Mouse (Mus musculus) MEL (cell line): Measurements from ENCODE around the gene Mapkap1. TPM values are rescaled to one million over a fixed set of nuclear protein-coding genes. Genes with fewer than 3 reads are reported as not detected.

Source experiments
- DNase-seq: peaks from one replicate; pipeline ENCODE4 v3.0.0; 2011; ENCODE audit warnings: low read depth, low spot score
- H3K27ac ChIP-seq: 2 replicates; pipeline ENCODE4 v1.5.1; 2012; ENCODE audit warnings: low read depth, mild to moderate bottlenecking, control low read depth, low read length, moderate library complexity; ENCODE audit not compliant: control insufficient read depth
- H3K27me3 ChIP-seq, 2 experiments: fragments of 150-350 bp in 1 of 2; sonication (generic) in 1 of 2; 2 replicates each; pipeline ENCODE4 v1.6.1; 2012; ENCODE audit warnings: low read length in 2 of 2, mild to moderate bottlenecking in 2 of 2, improper control_type of control experiment in 1 of 2, moderate library complexity in 1 of 2; ENCODE audit not compliant: insufficient read depth in 2 of 2, control insufficient read depth in 1 of 2
- H3K36me3 ChIP-seq, 2 experiments: 2 replicates each; pipeline ENCODE4 v1.6.1; 2012 to 2014; ENCODE audit warnings: low read length in 2 of 2, improper control_type of control experiment in 1 of 2, inconsistent platforms in 1 of 2, mild to moderate bottlenecking in 1 of 2; ENCODE audit not compliant: insufficient read depth in 2 of 2, control insufficient read depth in 1 of 2
- H3K4me1 ChIP-seq, 2 experiments: fragments of 150-350 bp in 1 of 2; sonication (generic) in 1 of 2; 2 replicates each; pipeline ENCODE4 v1.6.1; 2012; ENCODE audit warnings: low read length in 2 of 2, improper control_type of control experiment in 1 of 2, mild to moderate bottlenecking in 1 of 2; ENCODE audit not compliant: insufficient read depth in 2 of 2, control insufficient read depth in 1 of 2
- H3K4me3 ChIP-seq, 2 experiments: fragments of 150-350 bp in 1 of 2; sonication (generic) in 1 of 2; 2 replicates each; pipeline ENCODE4 v1.5.1; 2012; ENCODE audit warnings: low read depth in 2 of 2, low read length in 2 of 2, mild to moderate bottlenecking in 2 of 2, moderate library complexity in 2 of 2, control low read depth in 1 of 2, improper control_type of control experiment in 1 of 2; ENCODE audit not compliant: control insufficient read depth in 1 of 2, insufficient read depth in 1 of 2
- H3K79me2 ChIP-seq: 2 replicates; pipeline ENCODE4 v1.6.1; 2012; ENCODE audit warnings: mild to moderate bottlenecking, low read length, moderate library complexity; ENCODE audit not compliant: control insufficient read depth, poor library complexity, insufficient read depth
- H3K9ac ChIP-seq: 2 replicates; pipeline ENCODE4 v1.6.1; 2012; ENCODE audit warnings: low read depth, mild to moderate bottlenecking, control low read depth, low read length, moderate library complexity; ENCODE audit not compliant: control insufficient read depth, poor library complexity, severe bottlenecking
- H3K9me3 ChIP-seq: fragments of 150-350 bp; sonication (generic); replicated peaks from 2 replicates; pipeline ENCODE4 v1.6.1; 2012; ENCODE audit warnings: mild to moderate bottlenecking, low read length, improper control_type of control experiment, moderate library complexity; ENCODE audit not compliant: insufficient read depth
- BHLHE40 ChIP-seq: IDR thresholded peaks from 2 replicates; pipeline ENCODE4 v1.6.1; 2012; ENCODE audit warnings: low read depth, mild to moderate bottlenecking, inconsistent platforms, low read length, improper control_type of control experiment, borderline replicate concordance
- CHD1 ChIP-seq: IDR thresholded peaks from 2 replicates; pipeline ENCODE4 v1.6.1; 2012; ENCODE audit warnings: low read depth, mild to moderate bottlenecking, inconsistent platforms, low read length, improper control_type of control experiment
- CHD2 ChIP-seq: IDR thresholded peaks from 2 replicates; pipeline ENCODE4 v1.6.1; 2011; ENCODE audit warnings: low read length, improper control_type of control experiment
- CTCF ChIP-seq, 3 experiments: IDR thresholded peaks in 2 of 3; conservative IDR thresholded peaks in 1 of 3; 2 replicates each; pipeline ENCODE4 v1.5.1; 2011 to 2012; ENCODE audit warnings: low read length in 3 of 3, low read depth in 2 of 3, mild to moderate bottlenecking in 2 of 3, improper control_type of control experiment in 1 of 3, inconsistent platforms in 1 of 3, mixed read lengths in 1 of 3, moderate library complexity in 1 of 3; ENCODE audit not compliant: control insufficient read depth in 1 of 3, insufficient read depth in 1 of 3, poor library complexity in 1 of 3, severe bottlenecking in 1 of 3
- E2F4 ChIP-seq: IDR thresholded peaks from 2 replicates; pipeline ENCODE4 v1.6.1; 2011; ENCODE audit warnings: low read depth, low read length, improper control_type of control experiment, borderline replicate concordance
- ELF1 ChIP-seq: IDR thresholded peaks from 2 replicates; pipeline ENCODE4 v1.6.1; 2014; ENCODE audit warnings: low read depth, mild to moderate bottlenecking, inconsistent platforms, low read length, improper control_type of control experiment, moderate library complexity
- EP300 ChIP-seq, 2 experiments: IDR thresholded peaks; 2 replicates each; pipeline ENCODE4 v1.6.1; 2011; ENCODE audit warnings: improper control_type of control experiment in 2 of 2, low read length in 2 of 2, low read depth in 1 of 2, mild to moderate bottlenecking in 1 of 2
- GABPA ChIP-seq: IDR thresholded peaks from 2 replicates; pipeline ENCODE4 v1.6.1; 2012; ENCODE audit warnings: low read depth, mild to moderate bottlenecking, inconsistent platforms, low read length, improper control_type of control experiment, moderate library complexity
- HCFC1 ChIP-seq: IDR thresholded peaks from 2 replicates; pipeline ENCODE4 v1.6.1; 2012; ENCODE audit warnings: low read depth, mild to moderate bottlenecking, inconsistent platforms, low read length, improper control_type of control experiment, moderate library complexity
- KAT2A ChIP-seq: conservative IDR thresholded peaks from 2 replicates; pipeline ENCODE4 v1.6.1; 2012; ENCODE audit warnings: low read depth, low read length, improper control_type of control experiment, inconsistent platforms
- MAFK ChIP-seq: IDR thresholded peaks from 2 replicates; pipeline ENCODE4 v1.6.1; 2011; ENCODE audit warnings: low read depth, mild to moderate bottlenecking, low read length, improper control_type of control experiment, borderline replicate concordance
- MAX ChIP-seq: IDR thresholded peaks from 2 replicates; pipeline ENCODE4 v1.6.1; 2011; ENCODE audit warnings: low read length, improper control_type of control experiment
- MAZ ChIP-seq: IDR thresholded peaks from 2 replicates; pipeline ENCODE4 v1.6.1; 2012; ENCODE audit warnings: low read depth, mild to moderate bottlenecking, inconsistent platforms, low read length, improper control_type of control experiment
- MEF2A ChIP-seq: IDR thresholded peaks from 2 replicates; pipeline ENCODE4 v1.6.1; 2014; ENCODE audit warnings: low read depth, mild to moderate bottlenecking, inconsistent platforms, low read length, improper control_type of control experiment; ENCODE audit not compliant: poor library complexity, insufficient replicate concordance, severe bottlenecking; ENCODE audit errors: extremely low read depth
- MXI1 ChIP-seq: IDR thresholded peaks from 2 replicates; pipeline ENCODE4 v1.6.1; 2011; ENCODE audit warnings: mild to moderate bottlenecking, low read depth, low read length, improper control_type of control experiment
- MYB ChIP-seq: IDR thresholded peaks from 2 replicates; pipeline ENCODE4 v1.6.1; 2011; ENCODE audit warnings: mild to moderate bottlenecking, low read depth, low read length, improper control_type of control experiment
- NELFE ChIP-seq: IDR thresholded peaks from 2 replicates; pipeline ENCODE4 v1.6.1; 2011; ENCODE audit warnings: low read depth, low read length, improper control_type of control experiment
- NRF1 ChIP-seq: IDR thresholded peaks from 2 replicates; pipeline ENCODE4 v1.6.1; 2014; ENCODE audit warnings: low read depth, mild to moderate bottlenecking, inconsistent platforms, low read length, improper control_type of control experiment, moderate library complexity; ENCODE audit not compliant: poor library complexity, insufficient read depth, severe bottlenecking
- POLR2A ChIP-seq, 2 experiments: IDR thresholded peaks; 2 replicates each; pipeline ENCODE4 v1.6.1; 2011 to 2012; ENCODE audit warnings: low read length in 2 of 2, mild to moderate bottlenecking in 2 of 2, control low read depth in 1 of 2, improper control_type of control experiment in 1 of 2, low read depth in 1 of 2, moderate library complexity in 1 of 2; ENCODE audit not compliant: control insufficient read depth in 1 of 2, insufficient read depth in 1 of 2, poor library complexity in 1 of 2
- RAD21 ChIP-seq: IDR thresholded peaks from 2 replicates; pipeline ENCODE4 v1.6.1; 2011; ENCODE audit warnings: mild to moderate bottlenecking, low read depth, low read length, improper control_type of control experiment
- SIN3A ChIP-seq: IDR thresholded peaks from 2 replicates; pipeline ENCODE4 v1.6.1; 2012; ENCODE audit warnings: low read length, improper control_type of control experiment, inconsistent platforms
- SMC3 ChIP-seq: IDR thresholded peaks from 2 replicates; pipeline ENCODE4 v1.6.1; 2011; ENCODE audit warnings: low read depth, low read length, improper control_type of control experiment
- TAL1 ChIP-seq: IDR thresholded peaks from 2 replicates; pipeline ENCODE4 v1.6.1; 2012; ENCODE audit warnings: mild to moderate bottlenecking, inconsistent platforms, low read length, moderate library complexity, mixed read lengths
- TCF12 ChIP-seq: IDR thresholded peaks from 2 replicates; pipeline ENCODE4 v1.6.1; 2014; ENCODE audit warnings: low read depth, mild to moderate bottlenecking, inconsistent platforms, low read length, improper control_type of control experiment, moderate library complexity
- UBTF ChIP-seq: IDR thresholded peaks from 2 replicates; pipeline ENCODE4 v1.6.1; 2012; ENCODE audit warnings: low read depth, mild to moderate bottlenecking, inconsistent platforms, low read length, improper control_type of control experiment, moderate library complexity, borderline replicate concordance; ENCODE audit not compliant: insufficient read depth
- USF1 ChIP-seq: IDR thresholded peaks from 2 replicates; pipeline ENCODE4 v1.6.1; 2014; ENCODE audit warnings: low read depth, mild to moderate bottlenecking, inconsistent platforms, low read length, improper control_type of control experiment, moderate library complexity
- ZMIZ1 ChIP-seq: IDR thresholded peaks from 2 replicates; pipeline ENCODE4 v1.6.1; 2012; ENCODE audit warnings: low read depth, mild to moderate bottlenecking, inconsistent platforms, low read length, improper control_type of control experiment, moderate library complexity
- ZNF384 ChIP-seq: IDR thresholded peaks from 2 replicates; pipeline ENCODE4 v1.6.1; 2012; ENCODE audit warnings: low read depth, mild to moderate bottlenecking, inconsistent platforms, low read length, improper control_type of control experiment
- polyA plus RNA-seq, 2 experiments: library from polyadenylated mRNA; stranded (reverse) in 1 of 2; unstranded in 1 of 2; fragments of >175 nt in 1 of 2; fragments of >200 nt in 1 of 2; gene quantifications; 2 replicates each; pipeline versions ENCODE4 v1.2.1 to v1.2.4; 2012; ENCODE audit warnings: low replicate concordance in 2 of 2, low read depth in 1 of 2; ENCODE audit not compliant: insufficient read length in 2 of 2, insufficient read depth in 1 of 2, missing spikeins in 1 of 2
- total RNA-seq: library from RNA; depleted of rRNA; stranded (reverse); fragments of 300-350 nt; gene quantifications from 2 replicates; pipeline ENCODE4 v1.2.3, GENCODE M21; 2012

Gene Mapkap1
- total and polyA plus RNA-seq, 3 experiments, result 42.1 to 52.5 TPM; not detected in 1

- Histone ChIP-seq H3K9me3 (no peaks in the 10 kb centered on the region), H3K79me2 (peaks cover 1% of the 10 kb centered on the region; the same call in 1 of the 2 replicates), H3K4me1 (0 out of 4 replicates have a peak, but pooled peaks cover 0 to 2% of the 10 kb centered on the region in 2 experiments), H3K36me3 (no peaks in the 10 kb centered on the region), H3K4me3 (no peak overlapping the region), H3K27ac (no peak overlapping the region), H3K9ac (no peak overlapping the region), H3K27me3 (no peaks in the 10 kb centered on the region)
- peak; percentile 87 for DNase-seq
- TF ChIP-seq BHLHE40, result no peak
- no peak for TF ChIP-seq TAL1
- TF ChIP-seq ELF1, result no peak
- no peak for TF ChIP-seq TCF12
- TF ChIP-seq MAX, result no peak
- TF ChIP-seq CTCF (IDR thresholded peaks at IDR 0.05 in 2 of 3, conservative IDR thresholded peaks at IDR 0.05 in 1 of 3; ENCODE audit: control insufficient read depth in 1 of 3, insufficient read depth in 1 of 3, low read depth in 2 of 3, low read length in 3 of 3, poor library complexity in 1 of 3, severe bottlenecking in 1 of 3), result peak; percentile 83 to 95 (median 84)
- TF ChIP-seq HCFC1, result peak; percentile 51; the same call in 1 of the 2 replicates
- TF ChIP-seq NRF1, result no peak
- peak; percentile 19 for TF ChIP-seq RAD21
Observed at GRCm38 (mm10) chr2:34642351-34642750, 235.8 kb downstream of the Mapkap1 start.

GRCm38 (mm10) chr2:34644571-34645526 is 238.3 kb downstream of the Mapkap1 start:
- H3K4me1 ChIP-seq, result 0 out of 4 replicates have a peak, but pooled peaks cover 0 to 2% of the 10 kb centered on the region in 2 experiments
- DNase-seq, result peak; percentile 91
- no peaks in the 10 kb centered on the region for H3K79me2 ChIP-seq
- H3K9ac ChIP-seq, result peak overlapping the region; percentile 30
- no peaks in the 10 kb centered on the region for H3K27me3 ChIP-seq
- H3K36me3 ChIP-seq, result no peaks in the 10 kb centered on the region
- no peak overlapping the region for H3K27ac ChIP-seq
- H3K9me3 ChIP-seq, result no peaks in the 10 kb centered on the region
- peak overlapping the region; percentile 76 to 92 for H3K4me3 ChIP-seq
- TF ChIP-seq ZNF384 (peak; percentile 79), ZMIZ1 (no peak), SMC3 (peak; percentile 76), CHD2 (no peak), MEF2A (no peak), BHLHE40 (no peak), E2F4 (no peak), NRF1 (no peak), MAZ (0 out of 2 replicates have a peak, but pooled peaks have one; percentile 23), UBTF (no peak), MXI1 (peak; percentile 22), EP300 (IDR thresholded peaks at IDR 0.05; ENCODE audit: low read depth in 1 of 2, low read length in 2 of 2) (no peak), KAT2A (no peak), NELFE (no peak), POLR2A (IDR thresholded peaks at IDR 0.05; ENCODE audit: control insufficient read depth in 1 of 2, insufficient read depth in 1 of 2, low read depth in 1 of 2, low read length in 2 of 2, poor library complexity in 1 of 2) (no peak), USF1 (no peak), CTCF (IDR thresholded peaks at IDR 0.05 in 2 of 3, conservative IDR thresholded peaks at IDR 0.05 in 1 of 3; ENCODE audit: control insufficient read depth in 1 of 3, insufficient read depth in 1 of 3, low read depth in 2 of 3, low read length in 3 of 3, poor library complexity in 1 of 3, severe bottlenecking in 1 of 3) (peak; percentile 81 to 87 (median 85)), TAL1 (no peak), CHD1 (no peak), SIN3A (peak; percentile 43), MAFK (no peak), MYB (no peak), GABPA (no peak), HCFC1 (no peak; the same call in 1 of the 2 replicates), MAX (no peak)
